Mouse (Mus musculus) retina, adult 2 months (tissue): ENCODE measurements around the gene Fnbp1.

Experiments used
- DNase-seq: peaks from one replicate; pipeline ENCODE4 v3.0.0-alpha.2; 2012; ENCODE audit warnings: low read depth, low spot score

Gene Fnbp1

GRCm38 (mm10) chr2:31067696-31068245 lies 74.0 kb downstream of the Fnbp1 start:
- no peak for DNase-seq

DNA sequence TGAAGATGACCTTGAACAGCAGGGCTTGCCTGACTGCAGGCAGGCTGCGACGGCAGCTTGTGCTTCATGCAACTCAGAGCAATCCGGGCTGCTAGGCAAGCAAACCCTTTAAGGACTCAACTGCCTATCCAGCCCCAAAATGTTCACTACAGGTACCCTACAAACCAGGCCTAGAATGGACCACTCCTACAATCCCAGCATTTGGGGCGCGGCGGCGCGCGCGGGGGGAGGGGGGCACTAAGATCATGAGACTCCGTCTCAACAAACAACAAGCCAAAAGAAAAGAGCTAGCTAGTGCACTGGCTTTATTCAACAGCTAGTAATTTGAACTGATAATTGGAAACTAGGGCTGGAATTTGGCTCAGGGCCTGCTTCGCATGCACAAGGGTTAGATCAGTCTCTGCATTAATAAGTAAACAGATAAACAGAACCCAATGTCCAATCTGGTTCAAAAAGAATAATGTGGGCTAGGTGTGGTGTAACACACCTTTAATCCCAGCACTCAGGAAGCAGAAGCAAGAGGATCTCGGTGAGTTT lies 74.7 kb downstream of the Fnbp1 start:
- DNase-seq = no peak

DNA sequence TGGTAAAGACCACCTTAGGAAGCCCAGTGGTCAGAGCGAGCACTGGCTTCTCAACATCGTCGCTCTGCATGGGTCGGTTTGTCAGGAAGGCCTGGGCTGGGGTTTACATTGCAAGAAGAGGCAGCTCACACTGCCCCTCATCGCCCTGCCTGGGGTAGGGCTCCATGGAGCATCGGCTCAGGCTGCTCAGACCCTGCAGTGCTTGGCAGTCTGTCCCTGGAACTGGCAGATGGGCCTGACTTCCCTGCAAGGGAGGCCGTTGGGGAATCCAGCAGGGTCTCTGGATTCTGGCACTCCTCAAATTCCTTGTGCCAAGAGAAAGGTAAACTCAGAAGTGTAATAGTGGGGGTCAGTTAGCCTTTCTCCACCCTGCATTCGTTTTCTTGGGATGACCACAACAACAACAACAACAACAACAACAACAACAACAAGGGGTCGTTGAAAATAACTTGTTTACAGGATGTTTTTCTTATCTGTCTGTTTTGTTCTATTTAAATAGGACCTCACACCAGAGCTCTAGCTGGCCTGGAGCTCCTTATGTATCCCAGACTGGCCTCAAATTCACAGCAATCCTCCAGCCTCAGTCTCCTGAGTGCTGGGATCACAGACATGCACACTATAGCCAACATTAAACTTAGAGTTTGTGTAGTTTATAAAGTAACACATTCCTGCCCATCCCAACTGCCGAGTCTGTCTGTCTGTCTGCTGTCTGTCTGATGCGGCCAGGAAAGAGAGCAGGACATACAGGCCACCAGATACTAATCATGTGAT lies 75.6 kb downstream of the Fnbp1 start:
- no peak for DNase-seq

DNA sequence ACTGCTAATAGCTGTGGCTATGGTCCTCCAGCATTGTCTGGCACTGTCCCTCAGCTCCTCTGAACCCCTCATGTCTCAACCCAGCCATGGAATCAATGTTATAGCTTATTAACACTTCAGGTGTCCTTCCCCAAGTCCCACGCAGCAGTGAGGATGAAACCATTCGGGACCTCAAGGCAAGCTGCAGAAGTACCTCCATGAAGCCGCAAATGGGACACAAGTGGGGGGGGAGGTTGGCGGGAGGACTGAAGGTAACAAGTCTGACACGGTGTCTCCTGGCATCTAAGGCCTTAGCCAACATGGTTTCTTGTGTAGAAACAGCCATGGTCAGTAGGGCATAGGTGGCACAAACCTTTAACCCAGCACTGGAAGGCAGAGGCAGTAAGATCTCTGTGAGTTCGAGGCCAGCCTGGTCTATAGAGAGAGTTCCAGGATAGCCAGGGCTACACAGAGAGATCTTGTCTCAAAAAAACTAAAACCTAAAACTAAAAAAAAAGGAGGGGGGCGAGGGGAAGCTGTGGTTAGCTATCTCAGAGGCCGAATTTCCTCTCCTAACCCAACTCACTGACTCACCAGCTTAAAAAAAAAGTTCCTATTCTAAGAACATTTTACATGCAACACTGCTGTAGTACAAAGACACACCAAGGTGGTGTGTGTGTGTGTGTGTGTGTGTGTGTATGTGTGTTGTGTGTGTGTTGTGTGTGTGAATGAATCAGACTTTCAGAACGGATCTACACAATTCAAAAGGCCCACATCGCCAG lies 79.8 kb downstream of the Fnbp1 start:
- no peak for DNase-seq

DNA sequence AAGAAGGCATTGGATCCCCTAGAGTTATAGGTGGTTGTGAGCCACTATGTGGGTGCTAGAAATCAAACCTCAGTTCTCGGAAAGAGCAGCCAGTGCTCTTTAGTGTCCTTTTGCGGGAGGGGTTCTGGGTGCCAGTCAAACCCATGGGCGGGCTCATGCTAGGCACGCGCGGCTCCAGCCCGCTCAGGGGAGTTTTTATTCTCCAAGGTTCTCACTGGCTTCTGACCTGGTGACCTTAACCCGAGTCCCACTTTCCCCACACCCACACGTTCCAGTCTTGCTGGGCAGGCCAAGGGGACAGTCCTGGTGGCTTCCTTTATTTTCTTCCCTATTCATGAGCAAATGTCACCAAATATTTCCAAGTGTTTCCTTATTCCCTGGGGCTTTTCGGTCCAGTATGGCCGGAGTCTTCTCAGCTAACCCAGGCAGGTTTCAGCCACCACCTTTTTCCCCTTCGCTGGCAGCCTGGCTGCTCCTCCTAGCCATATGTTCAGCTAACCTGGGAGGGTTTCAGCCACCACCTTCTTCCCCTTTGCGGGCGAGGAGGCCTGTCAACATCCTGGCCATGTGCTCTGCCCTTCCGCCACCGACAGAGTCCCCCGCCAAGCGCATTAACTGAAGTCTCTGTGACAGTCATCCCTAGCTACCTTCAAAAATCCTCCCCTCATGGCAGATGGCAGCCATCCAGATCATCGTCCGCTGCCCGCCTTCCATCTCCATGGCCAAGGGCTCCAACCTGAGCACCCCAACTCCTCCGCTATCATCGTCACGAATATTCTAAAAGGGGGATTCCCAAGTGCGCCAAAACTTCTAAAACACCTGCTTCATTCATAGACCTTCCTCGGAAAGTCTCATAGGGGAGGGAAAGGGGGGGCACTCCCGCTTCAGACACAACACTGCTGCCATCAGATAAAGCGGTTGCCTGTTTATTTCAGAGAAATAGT lies 80.7 kb downstream of the Fnbp1 start:
- DNase-seq = no peak

DNA sequence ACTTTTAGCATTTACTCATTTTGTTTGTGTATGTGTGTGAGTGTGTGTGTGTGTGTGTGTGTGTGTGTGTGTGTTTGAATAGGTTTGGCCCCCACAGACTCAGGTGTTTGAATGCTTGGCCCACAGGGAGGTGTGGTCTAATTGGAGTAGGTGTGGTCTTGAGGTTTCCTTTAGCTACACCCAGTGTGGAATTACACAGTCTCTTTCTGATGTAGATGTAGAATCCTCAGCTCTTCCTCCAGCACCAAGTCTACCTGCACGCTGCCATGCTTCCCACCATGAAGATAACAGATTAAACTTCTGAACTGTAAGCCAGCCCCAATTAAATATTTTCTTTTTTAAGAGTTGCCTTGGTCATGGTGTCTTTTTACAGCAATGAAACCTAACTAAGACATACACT lies 81.5 kb downstream of the Fnbp1 start:
- no peak for DNase-seq

- no peak for DNase-seq
Observed at GRCm38 (mm10) chr2:31058443-31058842, 83.4 kb downstream of the Fnbp1 start.

GRCm38 (mm10) chr2:31057549-31058177 lies 84.1 kb downstream of the Fnbp1 start:
- DNase-seq = no peak

- DNase-seq = no peak
Observed at GRCm38 (mm10) chr2:31056070-31056469, 85.7 kb downstream of the Fnbp1 start.

GRCm38 (mm10) chr2:31053851-31054340 lies 87.9 kb downstream of the Fnbp1 start:
- no peak for DNase-seq

- no peak for DNase-seq
Observed at GRCm38 (mm10) chr2:31053426-31053825, 88.4 kb downstream of the Fnbp1 start.

- no peak for DNase-seq
Observed at GRCm38 (mm10) chr2:31052441-31052840, 89.4 kb downstream of the Fnbp1 start.

GRCm38 (mm10) chr2:31048037-31048436 lies 93.8 kb downstream of the Fnbp1 start:
- no peak for DNase-seq

- DNase-seq = no peak
Observed at GRCm38 (mm10) chr2:31043856-31044255, 98.0 kb downstream of the Fnbp1 start.

DNA sequence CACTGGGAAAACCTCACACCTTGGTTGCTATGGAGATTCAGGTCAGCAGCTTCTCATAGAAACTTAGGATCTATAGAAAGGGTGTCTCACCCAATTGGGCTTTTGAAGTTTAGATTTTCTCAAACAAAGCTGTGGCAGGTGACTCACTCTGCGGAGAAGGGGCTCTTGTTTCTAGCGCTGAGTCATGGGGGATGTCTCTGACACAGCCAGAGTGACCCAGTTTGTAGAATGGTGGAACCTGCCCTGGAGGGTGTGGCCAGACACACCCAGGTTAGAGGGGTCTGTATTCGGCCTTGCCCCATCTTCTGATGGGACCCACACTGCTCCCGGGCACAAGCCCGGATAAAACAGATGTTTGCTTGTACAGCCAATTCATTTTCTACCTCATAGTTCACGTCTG lies 98.9 kb downstream of the Fnbp1 start:
- DNase-seq = no peak

DNA sequence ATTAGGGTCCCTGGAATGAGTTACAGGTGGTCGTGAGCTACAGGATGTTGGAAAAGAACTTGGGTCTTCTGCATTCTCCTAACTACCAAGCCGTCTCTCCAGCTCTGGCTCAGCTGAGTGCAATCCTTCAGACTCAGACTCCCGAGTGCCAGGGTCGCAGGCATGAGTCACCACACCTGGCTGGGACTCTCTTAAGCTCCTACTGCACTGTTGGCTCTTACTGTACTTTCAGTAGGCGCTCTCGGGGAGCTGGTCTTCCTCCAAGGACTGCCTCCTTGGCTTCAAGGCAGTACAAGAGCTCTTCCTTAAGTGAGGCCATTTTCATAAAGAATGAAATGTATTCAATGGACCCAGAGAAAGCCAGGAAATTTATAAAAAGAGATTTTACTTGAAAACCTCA lies 100.4 kb downstream of the Fnbp1 start:
- DNase-seq = no peak

DNA sequence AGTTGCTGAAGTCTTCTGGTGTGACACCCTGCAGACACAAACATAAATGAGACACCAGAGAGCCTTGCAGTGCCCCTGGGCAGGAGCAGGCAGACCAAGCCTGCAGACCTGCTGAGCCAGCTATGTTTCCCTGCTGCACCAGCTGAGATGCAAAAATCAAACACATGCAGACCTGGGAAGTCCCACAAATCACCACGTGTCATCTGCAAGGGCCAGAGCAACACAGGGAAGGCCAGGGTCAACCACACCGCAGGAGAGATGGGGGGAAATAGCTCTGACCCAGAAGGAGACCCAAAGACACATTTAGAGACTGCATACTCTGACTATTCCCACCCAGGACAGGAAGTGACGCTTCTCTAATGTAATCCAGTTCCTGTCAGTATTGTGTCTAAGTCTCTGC lies 101.3 kb downstream of the Fnbp1 start:
- DNase-seq = no peak

DNA sequence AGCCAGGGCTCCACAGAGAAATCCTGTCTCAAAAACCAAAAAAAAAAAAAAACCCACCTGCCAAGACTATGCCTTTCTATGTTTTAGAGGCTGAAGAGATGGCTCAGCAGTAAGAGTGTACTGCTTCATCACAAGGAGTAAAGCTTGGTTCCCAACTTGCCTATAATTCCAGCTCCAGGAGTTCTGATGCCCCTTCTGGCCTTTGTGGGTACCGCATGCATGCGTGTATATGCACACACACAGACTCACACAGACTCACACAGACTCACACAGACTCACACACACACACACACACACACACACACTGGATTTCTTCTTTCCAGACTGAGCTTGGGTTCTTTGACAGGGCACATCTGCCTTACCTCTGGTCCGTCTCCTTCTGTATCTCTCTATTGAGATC lies 101.8 kb downstream of the Fnbp1 start:
- no peak for DNase-seq

GRCm38 (mm10) chr2:31036811-31037210 lies 105.0 kb downstream of the Fnbp1 start:
- no peak for DNase-seq

GRCm38 (mm10) chr2:31031972-31032371 lies 109.8 kb downstream of the Fnbp1 start:
- DNase-seq = no peak

DNA sequence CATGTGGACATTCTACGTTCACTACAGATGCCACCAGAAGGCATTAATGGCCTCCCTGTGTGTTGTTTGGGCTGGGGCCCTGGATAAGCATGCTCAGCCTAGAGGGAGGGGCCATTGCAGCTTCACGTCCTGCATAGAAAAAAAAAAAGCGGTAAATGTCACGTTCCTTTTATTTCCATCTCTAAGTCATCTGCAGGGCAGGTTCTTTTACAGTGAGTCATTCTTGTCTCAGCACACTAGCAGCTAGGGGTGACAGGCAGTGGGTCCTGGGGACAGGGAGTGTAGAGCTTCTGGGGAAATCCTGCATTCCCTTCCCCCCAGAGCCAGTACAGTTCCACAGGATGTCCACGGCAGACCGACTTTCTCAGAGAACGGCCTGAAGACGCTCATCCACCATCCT lies 115.2 kb downstream of the Fnbp1 start:
- no peak for DNase-seq
